Mouse (Mus musculus): ENCODE results near the gene Ccl6. TPM values are rescaled to one million over a fixed set of nuclear protein-coding genes. Genes with fewer than 3 reads are reported as not detected.

Ccl6 gene
- polyA plus RNA-seq, 1 experiment from 2014 or later, result 5.3 TPM

DNA sequence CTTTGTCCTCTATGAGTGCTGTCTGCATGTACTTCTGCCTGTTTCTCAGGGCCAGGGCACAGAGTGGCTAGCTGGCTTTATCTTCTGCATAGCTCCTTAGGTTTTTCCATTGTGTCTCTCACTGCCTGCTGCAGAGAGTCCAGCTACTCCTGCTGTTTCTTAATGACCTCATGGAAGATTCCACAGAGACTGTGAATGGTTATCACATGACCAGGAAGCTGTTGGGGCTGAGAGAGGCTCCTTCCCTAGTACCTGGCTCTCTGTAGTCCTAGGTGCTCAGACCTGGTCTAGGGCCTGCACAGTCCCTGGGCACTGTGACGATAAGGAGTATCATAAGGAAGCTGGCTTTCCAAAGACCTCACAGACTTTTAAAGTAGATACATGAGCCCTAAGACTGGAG, 37.7 kb upstream of the Ccl6 start:
- H3K9me3 ChIP-seq (ENCODE audit: low read length), result no peaks in the 10 kb centered on the region
- no peak overlapping the region for H3K4me2 ChIP-seq (replicated peaks; ENCODE audit: low read depth, low read length)
- WGBS, result 90% methylated on average over 1 of the region's 1 CpGs
- no peak for ATAC-seq (ENCODE audit: low FRiP score, low TSS enrichment)
- H3K4me3 ChIP-seq (ENCODE audit: low read length), result no peak overlapping the region
- H3K4me1 ChIP-seq (ENCODE audit: insufficient read depth, low read length), result no peaks in the 10 kb centered on the region
- no peaks in the 10 kb centered on the region for H3K36me3 ChIP-seq (ENCODE audit: insufficient read depth, low read length)
- H3K27ac ChIP-seq (ENCODE audit: low read length), result no peak overlapping the region
- H3K9ac ChIP-seq (replicated peaks; ENCODE audit: low read length), result no peak overlapping the region
- H3K27me3 ChIP-seq (ENCODE audit: insufficient read depth, low read length), result no peaks in the 10 kb centered on the region

DNA sequence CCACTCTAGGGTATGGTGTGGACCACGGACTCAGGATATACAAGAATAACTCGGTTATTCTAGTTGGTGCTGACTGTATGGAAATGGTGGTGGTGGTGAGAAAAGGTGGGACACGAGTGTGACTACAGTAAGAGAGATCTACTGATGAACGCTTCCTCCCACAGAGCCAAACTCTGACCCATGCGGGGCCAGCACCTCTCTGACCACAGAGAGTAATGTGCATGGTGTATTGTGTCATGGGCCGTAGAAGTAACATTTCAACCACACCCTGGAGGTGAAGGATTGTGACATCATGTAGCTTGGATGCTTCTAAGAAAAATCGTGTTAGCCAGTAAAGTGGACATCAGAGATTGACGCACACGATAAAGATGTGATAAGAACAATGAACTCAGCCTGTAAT, 35.9 kb upstream of the Ccl6 start:
- Histone ChIP-seq H3K27ac (ENCODE audit: low read length) (no peak overlapping the region), H3K9ac (replicated peaks; ENCODE audit: low read length) (no peak overlapping the region), H3K27me3 (ENCODE audit: insufficient read depth, low read length) (no peaks in the 10 kb centered on the region), H3K4me3 (ENCODE audit: low read length) (no peak overlapping the region), H3K4me2 (replicated peaks; ENCODE audit: low read depth, low read length) (no peak overlapping the region), H3K36me3 (ENCODE audit: insufficient read depth, low read length) (no peaks in the 10 kb centered on the region), H3K9me3 (ENCODE audit: low read length) (no peaks in the 10 kb centered on the region), H3K4me1 (ENCODE audit: insufficient read depth, low read length) (no peaks in the 10 kb centered on the region)
- 87% methylated on average over 9 of the region's 9 CpGs for WGBS
- ATAC-seq (ENCODE audit: low FRiP score, low TSS enrichment), result no peak

GRCm38 (mm10) chr11:83623586-83623985, 30.7 kb upstream of the Ccl6 start:
- Histone ChIP-seq H3K4me3 (ENCODE audit: low read length) (no peak overlapping the region), H3K27ac (ENCODE audit: low read length) (no peak overlapping the region), H3K27me3 (ENCODE audit: insufficient read depth, low read length) (no peaks in the 10 kb centered on the region), H3K4me1 (ENCODE audit: insufficient read depth, low read length) (no peaks in the 10 kb centered on the region), H3K9ac (replicated peaks; ENCODE audit: low read length) (no peak overlapping the region), H3K4me2 (replicated peaks; ENCODE audit: low read depth, low read length) (no peak overlapping the region), H3K9me3 (ENCODE audit: low read length) (no peaks in the 10 kb centered on the region), H3K36me3 (ENCODE audit: insufficient read depth, low read length) (no peaks in the 10 kb centered on the region)
- ATAC-seq (ENCODE audit: low FRiP score, low TSS enrichment), result no peak
- WGBS, result 90% methylated on average over 3 of the region's 3 CpGs

DNA sequence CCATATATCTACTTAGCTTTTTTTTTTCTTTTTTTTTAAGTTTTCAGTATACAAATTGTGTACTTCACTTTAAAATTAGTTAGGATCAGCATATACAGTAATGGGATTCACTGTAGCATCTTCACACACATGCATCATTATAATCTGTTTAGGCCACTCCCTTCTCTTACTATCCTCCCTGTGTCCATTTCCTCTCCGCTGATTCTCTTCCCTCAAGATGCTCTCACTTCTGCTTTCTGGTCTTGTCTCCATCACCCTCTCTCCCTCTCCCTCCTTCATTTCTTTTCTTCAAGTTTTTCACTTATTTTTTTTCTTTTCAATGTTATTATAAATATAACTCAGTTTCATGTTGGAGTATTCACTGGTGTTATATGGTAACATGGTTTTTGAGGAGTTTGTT, 26.1 kb upstream of the Ccl6 start:
- H3K4me2 ChIP-seq (replicated peaks; ENCODE audit: low read depth, low read length), result no peak overlapping the region
- H3K9me3 ChIP-seq (ENCODE audit: low read length), result no peaks in the 10 kb centered on the region
- H3K9ac ChIP-seq (replicated peaks; ENCODE audit: low read length), result no peak overlapping the region
- no peaks in the 10 kb centered on the region for H3K27me3 ChIP-seq (ENCODE audit: insufficient read depth, low read length)
- H3K4me3 ChIP-seq (ENCODE audit: low read length), result no peak overlapping the region
- H3K4me1 ChIP-seq (ENCODE audit: insufficient read depth, low read length), result no peaks in the 10 kb centered on the region
- no peak for ATAC-seq (ENCODE audit: low FRiP score, low TSS enrichment)
- H3K36me3 ChIP-seq (ENCODE audit: insufficient read depth, low read length), result no peaks in the 10 kb centered on the region
- H3K27ac ChIP-seq (ENCODE audit: low read length), result no peak overlapping the region
- 93% methylated on average over 1 of the region's 1 CpGs for WGBS

DNA sequence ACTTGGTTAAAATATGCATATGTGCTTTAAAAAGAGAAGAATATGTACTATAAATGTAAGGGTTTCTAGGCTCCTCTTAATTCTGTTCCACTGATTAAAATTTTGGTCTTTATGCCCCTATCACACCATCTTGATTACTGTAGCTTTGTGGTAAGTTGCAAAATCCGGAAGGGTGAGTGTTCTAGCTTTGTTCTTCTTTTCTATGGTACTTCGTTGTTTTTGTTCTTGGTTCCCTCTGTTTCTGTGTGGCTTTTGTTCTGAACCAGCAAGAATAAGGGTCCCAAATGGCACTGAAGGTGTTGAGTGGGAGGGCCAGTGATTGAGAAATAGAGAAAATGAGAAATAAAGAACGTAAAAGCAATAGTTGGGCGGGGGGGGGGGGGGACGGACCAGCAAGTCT, 25.4 kb upstream of the Ccl6 start:
- ATAC-seq (ENCODE audit: low FRiP score, low TSS enrichment), result no peak
- Histone ChIP-seq H3K27ac (ENCODE audit: low read length) (no peak overlapping the region), H3K4me1 (ENCODE audit: insufficient read depth, low read length) (no peaks in the 10 kb centered on the region), H3K27me3 (ENCODE audit: insufficient read depth, low read length) (no peaks in the 10 kb centered on the region), H3K9ac (replicated peaks; ENCODE audit: low read length) (no peak overlapping the region), H3K4me3 (ENCODE audit: low read length) (no peak overlapping the region), H3K9me3 (ENCODE audit: low read length) (no peaks in the 10 kb centered on the region), H3K4me2 (replicated peaks; ENCODE audit: low read depth, low read length) (no peak overlapping the region), H3K36me3 (ENCODE audit: insufficient read depth, low read length) (no peaks in the 10 kb centered on the region)
- 83% methylated on average over 5 of the region's 5 CpGs for WGBS

DNA sequence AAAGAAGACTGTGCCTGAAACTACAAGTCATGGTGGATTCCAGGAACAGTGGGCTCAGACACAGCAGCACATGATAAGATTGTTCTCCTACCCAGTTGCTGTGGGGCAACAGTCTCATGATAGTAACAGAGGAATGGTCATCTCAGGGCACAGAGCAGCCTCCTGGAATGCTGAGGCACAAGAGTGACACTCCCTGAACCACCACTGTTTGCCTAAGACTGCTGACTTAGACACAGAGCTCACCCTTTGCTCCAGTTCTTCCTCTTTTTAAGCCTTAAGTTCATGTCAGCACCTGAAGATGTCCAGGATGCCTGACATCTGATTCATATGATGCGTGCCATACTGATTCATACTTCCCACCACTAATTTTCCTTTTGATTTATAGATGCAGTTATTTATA, 23.7 kb upstream of the Ccl6 start:
- 95% methylated on average over 1 of the region's 1 CpGs for WGBS

DNA sequence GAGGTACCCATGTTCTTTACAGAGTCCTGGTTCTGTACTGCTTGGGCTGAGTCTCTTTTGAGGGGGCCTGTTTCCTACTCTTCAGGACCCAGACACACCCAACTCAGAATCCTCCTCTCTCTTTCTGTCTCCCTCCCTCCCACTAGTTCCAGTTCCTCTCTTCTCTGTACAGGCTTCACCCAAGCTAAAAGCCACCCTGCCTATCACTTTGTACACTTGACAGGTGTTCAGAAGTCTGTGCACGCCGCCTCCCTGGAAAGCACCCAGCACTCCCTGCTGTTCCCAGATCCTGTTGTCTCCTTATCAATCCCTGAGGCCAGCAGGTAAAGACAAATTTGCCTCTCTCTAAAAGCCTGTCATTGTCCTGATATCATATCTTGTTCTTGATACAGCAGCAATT, 18.0 kb upstream of the Ccl6 start:
- Histone ChIP-seq H3K27ac (ENCODE audit: low read length) (no peak overlapping the region), H3K36me3 (ENCODE audit: insufficient read depth, low read length) (no peaks in the 10 kb centered on the region), H3K4me1 (ENCODE audit: insufficient read depth, low read length) (no peaks in the 10 kb centered on the region), H3K27me3 (ENCODE audit: insufficient read depth, low read length) (no peaks in the 10 kb centered on the region), H3K9ac (replicated peaks; ENCODE audit: low read length) (no peak overlapping the region), H3K4me2 (replicated peaks; ENCODE audit: low read depth, low read length) (no peak overlapping the region), H3K9me3 (ENCODE audit: low read length) (no peaks in the 10 kb centered on the region), H3K4me3 (ENCODE audit: low read length) (no peak overlapping the region)
- 79% methylated on average over 2 of the region's 2 CpGs for WGBS
- no peak for ATAC-seq (ENCODE audit: low FRiP score, low TSS enrichment)

More for the DNA sequence above, 23.7 kb upstream of the Ccl6 start:
- ATAC-seq (ENCODE audit: low FRiP score, low TSS enrichment), result no peak
- no peak overlapping the region for H3K4me2 ChIP-seq (replicated peaks; ENCODE audit: low read depth, low read length)
- H3K27ac ChIP-seq (ENCODE audit: low read length), result no peak overlapping the region
- no peaks in the 10 kb centered on the region for H3K27me3 ChIP-seq (ENCODE audit: insufficient read depth, low read length)
- H3K4me3 ChIP-seq (ENCODE audit: low read length), result no peak overlapping the region
- no peaks in the 10 kb centered on the region for H3K4me1 ChIP-seq (ENCODE audit: insufficient read depth, low read length)
- no peaks in the 10 kb centered on the region for H3K9me3 ChIP-seq (ENCODE audit: low read length)
- H3K36me3 ChIP-seq (ENCODE audit: insufficient read depth, low read length), result no peaks in the 10 kb centered on the region
- no peak overlapping the region for H3K9ac ChIP-seq (replicated peaks; ENCODE audit: low read length)

DNA sequence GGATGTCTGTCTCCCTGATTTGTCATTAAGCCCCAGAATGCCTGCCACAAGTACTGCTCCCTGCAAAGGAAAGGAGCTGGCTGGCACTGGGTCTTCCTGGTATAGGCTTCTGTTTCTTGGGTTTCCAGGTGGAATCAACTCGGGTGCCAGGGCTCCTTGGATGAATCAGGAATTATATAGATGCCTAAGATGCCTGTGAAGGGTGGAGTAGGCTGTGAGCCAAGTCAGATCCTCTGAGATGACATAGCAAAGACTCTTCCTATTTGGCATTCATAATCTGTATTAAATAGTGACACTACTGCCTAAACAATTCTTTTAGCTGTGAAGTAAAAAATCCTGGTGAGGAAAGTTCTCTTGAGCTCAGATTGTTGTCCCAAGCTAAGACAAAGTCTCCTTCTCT, 13.5 kb upstream of the Ccl6 start:
- 42% methylated on average over 1 of the region's 1 CpGs for WGBS
- Histone ChIP-seq H3K4me3 (ENCODE audit: low read length) (no peak overlapping the region), H3K4me2 (replicated peaks; ENCODE audit: low read depth, low read length) (no peak overlapping the region), H3K9me3 (ENCODE audit: low read length) (no peaks in the 10 kb centered on the region), H3K27ac (ENCODE audit: low read length) (no peak overlapping the region), H3K36me3 (ENCODE audit: insufficient read depth, low read length) (no peaks in the 10 kb centered on the region), H3K27me3 (ENCODE audit: insufficient read depth, low read length) (no peaks in the 10 kb centered on the region), H3K4me1 (ENCODE audit: insufficient read depth, low read length) (no peaks in the 10 kb centered on the region), H3K9ac (replicated peaks; ENCODE audit: low read length) (no peak overlapping the region)
- no peak for ATAC-seq (ENCODE audit: low FRiP score, low TSS enrichment)

- H3K27ac ChIP-seq (ENCODE audit: low read length), result no peak overlapping the region
- 91% methylated on average over 3 of the region's 3 CpGs for WGBS
- H3K4me1 ChIP-seq (ENCODE audit: insufficient read depth, low read length), result no peaks in the 10 kb centered on the region
- no peaks in the 10 kb centered on the region for H3K36me3 ChIP-seq (ENCODE audit: insufficient read depth, low read length)
- ATAC-seq (ENCODE audit: low FRiP score, low TSS enrichment), result no peak
- H3K4me2 ChIP-seq (replicated peaks; ENCODE audit: low read depth, low read length), result no peak overlapping the region
- H3K4me3 ChIP-seq (ENCODE audit: low read length), result no peak overlapping the region
- H3K9ac ChIP-seq (replicated peaks; ENCODE audit: low read length), result no peak overlapping the region
- H3K27me3 ChIP-seq (ENCODE audit: insufficient read depth, low read length), result no peaks in the 10 kb centered on the region
- no peaks in the 10 kb centered on the region for H3K9me3 ChIP-seq (ENCODE audit: low read length)
Observed at GRCm38 (mm10) chr11:83605535-83605934, 12.6 kb upstream of the Ccl6 start.

DNA sequence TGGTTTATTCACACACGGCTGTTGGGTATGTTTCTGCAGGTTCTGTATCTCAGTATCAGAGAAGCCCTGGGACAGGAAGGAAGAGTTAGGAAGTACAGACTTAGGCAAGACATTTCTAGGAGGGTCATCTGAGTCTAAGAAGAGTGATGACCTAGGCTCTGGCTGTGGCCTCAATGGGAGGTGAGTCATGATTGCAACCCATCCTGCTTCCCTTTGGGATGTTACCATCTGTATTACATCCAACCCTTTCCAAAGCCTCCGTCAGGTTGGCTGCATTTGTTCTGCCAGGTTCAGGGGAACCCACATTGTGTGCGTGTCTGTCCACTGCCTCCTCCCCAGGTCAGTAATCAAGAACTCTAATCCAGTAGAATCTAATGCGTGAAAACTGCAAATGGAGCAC, 11.8 kb upstream of the Ccl6 start:
- Histone ChIP-seq H3K4me2 (replicated peaks; ENCODE audit: low read depth, low read length) (no peak overlapping the region), H3K4me3 (ENCODE audit: low read length) (no peak overlapping the region), H3K9ac (replicated peaks; ENCODE audit: low read length) (no peak overlapping the region), H3K4me1 (ENCODE audit: insufficient read depth, low read length) (no peaks in the 10 kb centered on the region), H3K36me3 (ENCODE audit: insufficient read depth, low read length) (no peaks in the 10 kb centered on the region), H3K27ac (ENCODE audit: low read length) (no peak overlapping the region), H3K27me3 (ENCODE audit: insufficient read depth, low read length) (no peaks in the 10 kb centered on the region), H3K9me3 (ENCODE audit: low read length) (no peaks in the 10 kb centered on the region)
- 90% methylated on average over 4 of the region's 4 CpGs for WGBS
- no peak for ATAC-seq (ENCODE audit: low FRiP score, low TSS enrichment)

DNA sequence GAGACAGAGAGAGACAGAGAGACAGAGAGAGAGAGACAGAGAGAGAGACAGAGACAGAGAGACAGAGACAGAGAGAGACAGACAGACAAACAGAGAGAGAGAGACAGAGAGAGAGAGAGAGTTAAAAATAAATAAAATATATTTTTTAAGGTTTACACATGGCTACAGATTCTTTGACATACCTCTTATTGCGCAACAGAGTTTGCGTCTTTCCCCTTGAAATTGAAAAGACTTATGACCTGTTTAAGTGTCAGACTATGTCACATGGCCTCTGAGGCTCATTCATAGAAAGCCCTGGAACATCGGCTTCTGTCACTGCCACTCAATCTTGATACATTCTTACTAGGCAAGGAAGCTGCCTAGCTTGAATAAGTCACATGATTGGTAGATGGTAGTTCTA, 10.5 kb upstream of the Ccl6 start:
- no peak for ATAC-seq (ENCODE audit: low FRiP score, low TSS enrichment)
- H3K9ac ChIP-seq (replicated peaks; ENCODE audit: low read length), result no peak overlapping the region
- no peaks in the 10 kb centered on the region for H3K9me3 ChIP-seq (ENCODE audit: low read length)
- no peaks in the 10 kb centered on the region for H3K36me3 ChIP-seq (ENCODE audit: insufficient read depth, low read length)
- WGBS, result 90% methylated on average over 3 of the region's 3 CpGs
- H3K27ac ChIP-seq (ENCODE audit: low read length), result no peak overlapping the region
- no peaks in the 10 kb centered on the region for H3K4me1 ChIP-seq (ENCODE audit: insufficient read depth, low read length)
- no peak overlapping the region for H3K4me3 ChIP-seq (ENCODE audit: low read length)
- no peak overlapping the region for H3K4me2 ChIP-seq (replicated peaks; ENCODE audit: low read depth, low read length)
- H3K27me3 ChIP-seq (ENCODE audit: insufficient read depth, low read length), result no peaks in the 10 kb centered on the region
